Mouse (Mus musculus) CH12.LX (cell line): Measurements from ENCODE around the gene Dzank1. TPM values are rescaled to one million over a fixed set of nuclear protein-coding genes. Genes with fewer than 3 reads are reported as not detected.

Experiments used
- DNase-seq: peaks from one replicate; pipeline ENCODE4 v3.0.0-alpha.2; 2013; ENCODE audit errors: extremely low read depth
- H3K27ac ChIP-seq: 2 replicates; pipeline ENCODE4 v1.5.1; 2012; ENCODE audit warnings: low read depth, mild to moderate bottlenecking, control low read depth, moderate library complexity; ENCODE audit not compliant: insufficient read depth
- H3K27me3 ChIP-seq: replicated peaks from 2 replicates; pipeline ENCODE3; 2012; ENCODE audit warnings: inconsistent platforms
- H3K36me3 ChIP-seq, 2 experiments: replicated peaks in 1 of 2; 2 replicates each; pipeline versions ENCODE3 to v1.6.1; 2012; ENCODE audit warnings: inconsistent platforms in 1 of 2, low read length in 1 of 2, mild to moderate bottlenecking in 1 of 2, mixed read lengths in 1 of 2, moderate library complexity in 1 of 2; ENCODE audit not compliant: control insufficient read depth in 1 of 2, insufficient read depth in 1 of 2
- H3K4me1 ChIP-seq, 2 experiments: 2 replicates each; pipeline ENCODE4 v1.6.1; 2012; ENCODE audit warnings: inconsistent platforms in 1 of 2, moderate library complexity in 1 of 2; ENCODE audit not compliant: insufficient read depth in 2 of 2, control insufficient read depth in 1 of 2
- H3K4me2 ChIP-seq: 2 replicates; pipeline ENCODE4 v1.6.1; 2012; ENCODE audit warnings: low read depth, mild to moderate bottlenecking, control low read depth; ENCODE audit not compliant: poor library complexity, insufficient read depth, severe bottlenecking
- H3K4me3 ChIP-seq, 3 experiments: fragments of 150-350 bp in 1 of 3; sonication (generic) in 1 of 3; replicated peaks in 1 of 3; 2 replicates each; pipeline versions ENCODE3 to v1.5.1; 2011 to 2012; ENCODE audit warnings: low read depth in 2 of 3, low read length in 2 of 3, mild to moderate bottlenecking in 2 of 3, moderate library complexity in 2 of 3, control low read depth in 1 of 3, improper control_type of control experiment in 1 of 3, inconsistent platforms in 1 of 3, mixed read lengths in 1 of 3; ENCODE audit not compliant: poor library complexity in 1 of 3
- H3K79me2 ChIP-seq: replicated peaks from 2 replicates; pipeline ENCODE4 v1.6.1; 2012; ENCODE audit warnings: mild to moderate bottlenecking, moderate library complexity; ENCODE audit not compliant: control insufficient read depth, poor library complexity, insufficient read depth, severe bottlenecking; ENCODE audit errors: extremely low read depth
- H3K9ac ChIP-seq: 2 replicates; pipeline ENCODE4 v1.6.1; 2012; ENCODE audit warnings: low read depth, mild to moderate bottlenecking, control low read depth, moderate library complexity; ENCODE audit not compliant: insufficient read depth
- H3K9me3 ChIP-seq: replicated peaks from 2 replicates; pipeline ENCODE3; 2012; ENCODE audit warnings: low read length, inconsistent platforms, mixed read lengths
- ELF1 ChIP-seq: IDR thresholded peaks from 2 replicates; pipeline ENCODE4 v1.6.1; 2014; ENCODE audit warnings: low read depth, mild to moderate bottlenecking, inconsistent platforms, low read length, improper control_type of control experiment
- EP300 ChIP-seq: IDR thresholded peaks from 2 replicates; pipeline ENCODE4 v1.6.1; 2011; ENCODE audit warnings: low read length, improper control_type of control experiment
- ETS1 ChIP-seq: conservative IDR thresholded peaks from 2 replicates; pipeline ENCODE4 v1.6.1; 2012; ENCODE audit warnings: low read depth, mild to moderate bottlenecking, inconsistent platforms, low read length, improper control_type of control experiment, moderate library complexity
- GABPA ChIP-seq: IDR thresholded peaks from 2 replicates; pipeline ENCODE4 v1.6.1; 2012; ENCODE audit warnings: low read depth, low read length, improper control_type of control experiment, inconsistent platforms; ENCODE audit not compliant: insufficient replicate concordance
- HCFC1 ChIP-seq: IDR thresholded peaks from 2 replicates; pipeline ENCODE4 v1.6.1; 2012; ENCODE audit warnings: low read depth, mild to moderate bottlenecking, inconsistent platforms, low read length, improper control_type of control experiment
- IRF4 ChIP-seq: IDR thresholded peaks from 2 replicates; pipeline ENCODE4 v1.6.1; 2014; ENCODE audit warnings: low read depth, mild to moderate bottlenecking, inconsistent platforms, low read length, improper control_type of control experiment
- JUN ChIP-seq: IDR thresholded peaks from 2 replicates; pipeline ENCODE4 v1.6.1; 2011; ENCODE audit warnings: low read depth, mild to moderate bottlenecking, low read length, improper control_type of control experiment, moderate library complexity; ENCODE audit not compliant: insufficient read depth
- JUND ChIP-seq: conservative IDR thresholded peaks from 2 replicates; pipeline ENCODE4 v1.6.1; 2011; ENCODE audit warnings: low read depth, low read length, improper control_type of control experiment
- MAX ChIP-seq: IDR thresholded peaks from 2 replicates; pipeline ENCODE4 v1.6.1; 2011; ENCODE audit warnings: low read length, improper control_type of control experiment
- MAZ ChIP-seq: IDR thresholded peaks from 2 replicates; pipeline ENCODE4 v1.6.1; 2012; ENCODE audit warnings: low read depth, mild to moderate bottlenecking, inconsistent platforms, low read length, improper control_type of control experiment, moderate library complexity
- NRF1 ChIP-seq: IDR thresholded peaks from 2 replicates; pipeline ENCODE4 v1.6.1; 2014; ENCODE audit warnings: low read depth, mild to moderate bottlenecking, inconsistent platforms, low read length, improper control_type of control experiment, moderate library complexity
- POLR2A ChIP-seq: IDR thresholded peaks from 2 replicates; pipeline ENCODE4 v1.6.1; 2011; ENCODE audit warnings: low read depth, mild to moderate bottlenecking, improper control_type of control experiment, low read length
- RAD21 ChIP-seq: IDR thresholded peaks from 2 replicates; pipeline ENCODE4 v1.6.1; 2011; ENCODE audit warnings: low read depth, mild to moderate bottlenecking, low read length, improper control_type of control experiment, moderate library complexity
- SMC3 ChIP-seq: IDR thresholded peaks from 2 replicates; pipeline ENCODE4 v1.6.1; 2011; ENCODE audit warnings: low read depth, low read length, improper control_type of control experiment
- TCF12 ChIP-seq: IDR thresholded peaks from 2 replicates; pipeline ENCODE4 v1.6.1; 2014; ENCODE audit warnings: low read depth, mild to moderate bottlenecking, inconsistent platforms, low read length, improper control_type of control experiment
- UBTF ChIP-seq: IDR thresholded peaks from 2 replicates; pipeline ENCODE4 v1.6.1; 2012; ENCODE audit warnings: low read depth, mild to moderate bottlenecking, inconsistent platforms, low read length, improper control_type of control experiment, moderate library complexity
- USF2 ChIP-seq: conservative IDR thresholded peaks from 2 replicates; pipeline ENCODE4 v1.6.1; 2011; ENCODE audit warnings: low read depth, low read length, improper control_type of control experiment
- ZC3H11A ChIP-seq: IDR thresholded peaks from 2 replicates; pipeline ENCODE4 v1.6.1; 2012; ENCODE audit warnings: low read depth, mild to moderate bottlenecking, inconsistent platforms, low read length, improper control_type of control experiment
- ZKSCAN1 ChIP-seq: IDR thresholded peaks from 2 replicates; pipeline ENCODE4 v1.6.1; 2012; ENCODE audit warnings: low read depth, inconsistent platforms, low read length, improper control_type of control experiment, borderline replicate concordance
- ZMIZ1 ChIP-seq: IDR thresholded peaks from 2 replicates; pipeline ENCODE4 v1.6.1; 2012; ENCODE audit warnings: low read depth, mild to moderate bottlenecking, inconsistent platforms, low read length, improper control_type of control experiment
- dilution Hi-C: fragments of 300-500 bp; cut with MboI; formaldehyde crosslinking; loops from 2 replicates; pipeline ENCODE4 v1.14.3; 2020; ENCODE audit warnings: low sequenced_read_pairs; ENCODE audit not compliant: extremely low pct_unique_long_range_greater_than_20kb, extremely low pct_ligation_motif_present
- in situ Hi-C: fragments of 300-500 bp; cut with MboI; formaldehyde crosslinking; loops from 3 replicates; pipeline ENCODE4 v1.14.3; 2019; ENCODE audit warnings: low sequenced_read_pairs, low pct_ligation_motif_present, low pct_unique_long_range_greater_than_20kb, mixed read lengths
- polyA plus RNA-seq: library from polyadenylated mRNA; unstranded; fragments of >175 nt; gene quantifications from 2 replicates; pipeline ENCODE4 v1.2.1, GENCODE M21; 2012; ENCODE audit warnings: low read depth; ENCODE audit not compliant: insufficient read length
- total RNA-seq, 2 experiments: library from RNA; depleted of rRNA; stranded (reverse); fragments of 300-350 nt in 1 of 2; fragments of >200 nt in 1 of 2; gene quantifications; 2 replicates each; pipeline ENCODE4 v1.2.3; 2012 to 2014

Gene Dzank1
- total and polyA plus RNA-seq, 3 experiments = 0.08 to 0.29 (median 0.08) TPM

GRCm38 (mm10) chr2:144465876-144466575 is 61.2 kb downstream of the Dzank1 start:
- no peak overlapping the region for H3K4me3 ChIP-seq
- H3K27ac ChIP-seq = no peak overlapping the region
- H3K27me3 ChIP-seq = no peaks in the 10 kb centered on the region
- no peaks in the 10 kb centered on the region for H3K4me1 ChIP-seq
- dilution Hi-C loops (no loop called here), in situ Hi-C loops (no loop called here)
- no peak for TF ChIP-seq HCFC1
- no peak for TF ChIP-seq ZC3H11A
- TF ChIP-seq TCF12 = no peak
- TF ChIP-seq MAZ = no peak
- no peak for TF ChIP-seq RAD21
- no peak for TF ChIP-seq SMC3
- no peak for TF ChIP-seq ZMIZ1
- TF ChIP-seq JUND = no peak
- TF ChIP-seq JUN = no peak
- TF ChIP-seq POLR2A = no peak
- no peak for TF ChIP-seq ZKSCAN1
- no peak for DNase-seq
- H3K36me3 ChIP-seq = peaks cover 0 to 7% of the 10 kb centered on the region in 2 experiments
- no peaks in the 10 kb centered on the region for H3K9me3 ChIP-seq
- no peak overlapping the region for H3K4me2 ChIP-seq
- H3K9ac ChIP-seq = no peak overlapping the region
- H3K79me2 ChIP-seq = no peaks in the 10 kb centered on the region

- no peak overlapping the region for H3K4me2 ChIP-seq
- H3K79me2 ChIP-seq = no peaks in the 10 kb centered on the region
- dilution Hi-C loops = no loop called here
- no peak overlapping the region for H3K27ac ChIP-seq
- H3K9ac ChIP-seq = no peak overlapping the region
- in situ Hi-C loops = no loop called here
- no peaks in the 10 kb centered on the region for H3K9me3 ChIP-seq
- TF ChIP-seq GABPA (no peak), ELF1 (no peak), JUND (no peak), EP300 (no peak), IRF4 (no peak), UBTF (no peak), POLR2A (no peak), JUN (no peak), USF2 (no peak), NRF1 (no peak), ETS1 (no peak), MAX (no peak)
- TF ChIP-seq, all 38 proteins: peak for 0
- no peak for DNase-seq
- Histone ChIP-seq H3K4me1 (peaks cover 0 to 3% of the 10 kb centered on the region in 2 experiments; a peak in 2 of 4 replicates), H3K36me3 (peaks cover 0 to 7% of the 10 kb centered on the region in 2 experiments), H3K4me3 (no peak overlapping the region), H3K27me3 (no peaks in the 10 kb centered on the region)
Observed at GRCm38 (mm10) chr2:144464799-144465760, 62.1 kb downstream of the Dzank1 start.
